Mouse (Mus musculus): ENCODE results near the gene Phf14. TPM values are rescaled to one million over a fixed set of nuclear protein-coding genes. Genes with fewer than 3 reads are reported as not detected.

Gene Phf14
- polyA plus RNA-seq, 1 experiment from 2014 or later = 47.7 TPM

DNA sequence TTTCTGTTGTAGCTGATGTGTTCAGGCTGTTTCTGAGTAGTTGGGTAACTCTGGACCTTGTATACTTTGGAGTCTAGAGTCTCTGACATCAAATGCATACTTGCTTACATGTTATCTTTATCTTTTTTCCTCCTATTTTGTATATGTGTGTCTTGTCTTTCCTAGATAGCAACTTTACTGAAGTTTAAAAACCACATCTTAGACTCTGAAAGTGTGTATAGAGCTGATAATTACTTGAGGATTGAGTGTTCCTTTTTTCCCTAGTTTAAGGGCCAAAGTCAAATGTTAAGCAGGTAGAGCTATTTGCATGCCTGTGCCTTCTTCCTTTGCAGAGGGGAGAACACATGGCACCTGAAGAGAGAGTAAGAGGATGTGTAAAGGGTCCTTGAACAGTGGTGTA is 33.3 kb downstream of the Phf14 start:
- Histone ChIP-seq H3K9me3 (ENCODE audit: low read length) (no peaks in the 10 kb centered on the region), H3K4me3 (ENCODE audit: low read length) (no peak overlapping the region), H3K4me2 (replicated peaks; ENCODE audit: low read depth, low read length) (no peak overlapping the region), H3K27me3 (ENCODE audit: insufficient read depth, low read length) (no peaks in the 10 kb centered on the region), H3K9ac (replicated peaks; ENCODE audit: low read length) (no peak overlapping the region), H3K4me1 (ENCODE audit: insufficient read depth, low read length) (no peaks in the 10 kb centered on the region), H3K36me3 (ENCODE audit: insufficient read depth, low read length) (peaks cover 13% of the 10 kb centered on the region; the same call in 1 of the 2 replicates), H3K27ac (ENCODE audit: low read length) (no peak overlapping the region)
- no peak for ATAC-seq (ENCODE audit: low FRiP score, low TSS enrichment)

DNA sequence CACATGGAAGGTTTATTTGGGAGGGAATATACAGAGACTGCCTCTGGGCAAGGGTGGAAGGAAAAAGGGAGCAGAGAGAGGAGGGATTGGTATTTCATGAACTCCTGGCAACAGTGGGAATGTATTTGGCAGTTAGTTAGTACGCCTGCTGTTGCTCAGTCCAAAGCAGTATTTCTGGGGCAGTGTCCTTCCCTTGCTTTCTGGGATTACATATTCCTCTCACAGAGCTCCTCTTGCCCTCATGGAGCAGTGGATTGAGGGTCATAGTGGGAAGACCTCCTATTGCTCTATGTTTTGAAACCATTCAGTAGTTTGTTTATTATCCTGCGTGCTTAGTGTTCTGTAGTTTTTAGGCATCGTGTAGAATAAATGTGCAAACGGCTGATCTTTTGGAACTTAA is 34.5 kb downstream of the Phf14 start:
- WGBS = 95% methylated on average over 4 of the region's 4 CpGs
- ATAC-seq (ENCODE audit: low FRiP score, low TSS enrichment) = no peak
- Histone ChIP-seq H3K9ac (replicated peaks; ENCODE audit: low read length) (no peak overlapping the region), H3K36me3 (ENCODE audit: insufficient read depth, low read length) (peaks cover 13% of the 10 kb centered on the region; the same call in 1 of the 2 replicates), H3K4me3 (ENCODE audit: low read length) (no peak overlapping the region), H3K9me3 (ENCODE audit: low read length) (no peaks in the 10 kb centered on the region), H3K27me3 (ENCODE audit: insufficient read depth, low read length) (no peaks in the 10 kb centered on the region), H3K27ac (ENCODE audit: low read length) (no peak overlapping the region), H3K4me2 (replicated peaks; ENCODE audit: low read depth, low read length) (no peak overlapping the region), H3K4me1 (ENCODE audit: insufficient read depth, low read length) (no peaks in the 10 kb centered on the region)

DNA sequence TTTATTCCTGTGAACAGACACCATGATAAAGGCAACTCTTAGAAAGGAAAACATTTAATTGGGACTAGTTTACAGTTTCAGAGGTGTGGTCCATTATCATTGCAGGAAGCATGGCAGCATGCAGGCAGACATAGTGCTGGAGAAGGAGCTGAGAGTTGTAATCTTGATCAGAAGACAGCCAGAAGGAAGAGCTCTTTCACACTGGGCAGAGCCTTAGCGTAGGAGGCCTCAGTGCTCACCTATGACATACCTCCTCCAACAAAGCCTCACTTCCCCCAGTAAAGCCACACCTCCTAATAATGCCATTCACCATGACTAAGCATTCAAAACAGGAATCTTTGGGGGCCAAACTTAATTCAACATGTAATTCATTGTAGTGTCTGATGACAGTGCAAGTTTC is 40.5 kb downstream of the Phf14 start:
- Histone ChIP-seq H3K4me3 (ENCODE audit: low read length) (no peak overlapping the region), H3K36me3 (ENCODE audit: insufficient read depth, low read length) (peaks cover 15% of the 10 kb centered on the region; the same call in 1 of the 2 replicates), H3K4me2 (replicated peaks; ENCODE audit: low read depth, low read length) (no peak overlapping the region), H3K9me3 (ENCODE audit: low read length) (no peaks in the 10 kb centered on the region), H3K27ac (ENCODE audit: low read length) (no peak overlapping the region), H3K9ac (replicated peaks; ENCODE audit: low read length) (no peak overlapping the region), H3K27me3 (ENCODE audit: insufficient read depth, low read length) (no peaks in the 10 kb centered on the region), H3K4me1 (ENCODE audit: insufficient read depth, low read length) (no peaks in the 10 kb centered on the region)
- ATAC-seq (ENCODE audit: low FRiP score, low TSS enrichment) = no peak
- WGBS = 96% methylated on average over 1 of the region's 1 CpGs

DNA sequence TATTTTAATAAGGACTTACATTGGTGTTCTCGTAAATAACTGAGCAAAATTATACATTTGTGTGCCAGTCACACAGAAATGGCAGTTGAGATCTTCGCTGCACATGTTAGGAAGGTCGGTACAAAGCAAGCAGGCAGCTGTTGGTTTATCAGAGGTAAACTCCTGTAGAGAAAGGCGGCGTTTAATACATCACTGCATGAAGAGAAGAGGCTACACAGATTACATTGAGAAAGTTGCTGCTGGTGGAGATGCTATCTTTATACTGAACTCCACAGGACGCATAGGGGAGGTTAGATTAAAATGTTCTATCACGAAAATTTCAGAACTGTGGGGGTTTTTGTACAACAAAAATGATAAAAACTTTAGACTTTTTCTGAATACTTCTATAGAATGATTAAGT is 52.6 kb downstream of the Phf14 start:
- no peak overlapping the region for H3K9ac ChIP-seq (replicated peaks; ENCODE audit: low read length)
- H3K4me3 ChIP-seq (ENCODE audit: low read length) = no peak overlapping the region
- H3K9me3 ChIP-seq (ENCODE audit: low read length) = no peaks in the 10 kb centered on the region
- no peak for ATAC-seq (ENCODE audit: low FRiP score, low TSS enrichment)
- no peak overlapping the region for H3K27ac ChIP-seq (ENCODE audit: low read length)
- H3K36me3 ChIP-seq (ENCODE audit: insufficient read depth, low read length) = peaks cover 15% of the 10 kb centered on the region
- H3K4me1 ChIP-seq (ENCODE audit: insufficient read depth, low read length) = no peaks in the 10 kb centered on the region
- no peaks in the 10 kb centered on the region for H3K27me3 ChIP-seq (ENCODE audit: insufficient read depth, low read length)
- no peak overlapping the region for H3K4me2 ChIP-seq (replicated peaks; ENCODE audit: low read depth, low read length)
- 93% methylated on average over 7 of the region's 7 CpGs for whole genome bisulfite sequencing

DNA sequence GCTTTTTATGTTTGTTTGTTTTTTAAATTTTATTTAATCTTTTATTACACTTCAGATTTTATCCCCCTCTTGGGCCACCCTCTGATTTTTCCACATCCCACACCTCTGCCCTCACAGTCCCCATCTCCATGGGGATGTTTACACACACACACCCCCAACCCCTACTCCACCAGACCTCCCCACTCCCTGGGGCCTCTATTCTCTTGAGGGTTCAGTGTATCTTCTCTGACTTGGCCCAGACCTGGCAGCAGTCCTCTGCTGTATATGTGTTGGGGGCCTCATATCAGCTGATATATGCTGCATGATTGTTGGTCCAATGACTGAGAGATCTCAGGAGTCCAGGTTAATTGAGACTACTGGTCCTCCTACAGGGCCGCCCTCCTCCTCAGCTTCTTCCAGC is 86.2 kb downstream of the Phf14 start:
- Histone ChIP-seq H3K9ac (replicated peaks; ENCODE audit: low read length) (no peak overlapping the region), H3K27ac (ENCODE audit: low read length) (no peak overlapping the region), H3K27me3 (ENCODE audit: insufficient read depth, low read length) (no peaks in the 10 kb centered on the region), H3K9me3 (ENCODE audit: low read length) (no peaks in the 10 kb centered on the region), H3K36me3 (ENCODE audit: insufficient read depth, low read length) (peaks cover 20% of the 10 kb centered on the region), H3K4me2 (replicated peaks; ENCODE audit: low read depth, low read length) (no peak overlapping the region), H3K4me3 (ENCODE audit: low read length) (no peak overlapping the region), H3K4me1 (ENCODE audit: insufficient read depth, low read length) (no peaks in the 10 kb centered on the region)
- 100% methylated on average over 1 of the region's 1 CpGs for WGBS
- peak; percentile 61; the same call in 1 of the 2 replicates for ATAC-seq (ENCODE audit: low FRiP score, low TSS enrichment)

DNA sequence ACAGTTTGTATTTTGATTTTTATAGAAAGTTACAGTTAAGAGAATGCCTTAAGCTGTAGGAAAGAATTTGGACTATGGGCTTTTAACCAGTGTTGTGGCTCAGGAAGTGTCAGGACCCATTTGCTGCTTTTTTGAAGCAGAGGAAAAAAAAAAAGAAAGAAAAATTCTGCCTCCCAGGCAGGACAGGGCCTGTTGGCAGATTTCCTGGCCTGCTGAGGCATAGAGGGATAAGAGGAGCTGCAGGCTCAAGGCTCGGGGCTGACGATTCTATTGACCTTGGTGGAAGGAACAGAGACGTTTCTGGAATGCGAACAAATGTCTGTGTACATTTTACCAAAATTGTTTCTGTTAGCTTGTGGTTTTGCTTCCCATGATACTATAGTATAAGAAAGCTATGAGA is 91.0 kb downstream of the Phf14 start:
- no peak overlapping the region for H3K4me2 ChIP-seq (replicated peaks; ENCODE audit: low read depth, low read length)
- H3K27ac ChIP-seq (ENCODE audit: low read length) = no peak overlapping the region
- ATAC-seq (ENCODE audit: low FRiP score, low TSS enrichment) = no peak
- H3K9ac ChIP-seq (replicated peaks; ENCODE audit: low read length) = no peak overlapping the region
- 79% methylated on average over 4 of the region's 4 CpGs for WGBS
- H3K9me3 ChIP-seq (ENCODE audit: low read length) = no peaks in the 10 kb centered on the region
- H3K36me3 ChIP-seq (ENCODE audit: insufficient read depth, low read length) = peaks cover 22% of the 10 kb centered on the region
- no peaks in the 10 kb centered on the region for H3K4me1 ChIP-seq (ENCODE audit: insufficient read depth, low read length)
- no peak overlapping the region for H3K4me3 ChIP-seq (ENCODE audit: low read length)
- no peaks in the 10 kb centered on the region for H3K27me3 ChIP-seq (ENCODE audit: insufficient read depth, low read length)

DNA sequence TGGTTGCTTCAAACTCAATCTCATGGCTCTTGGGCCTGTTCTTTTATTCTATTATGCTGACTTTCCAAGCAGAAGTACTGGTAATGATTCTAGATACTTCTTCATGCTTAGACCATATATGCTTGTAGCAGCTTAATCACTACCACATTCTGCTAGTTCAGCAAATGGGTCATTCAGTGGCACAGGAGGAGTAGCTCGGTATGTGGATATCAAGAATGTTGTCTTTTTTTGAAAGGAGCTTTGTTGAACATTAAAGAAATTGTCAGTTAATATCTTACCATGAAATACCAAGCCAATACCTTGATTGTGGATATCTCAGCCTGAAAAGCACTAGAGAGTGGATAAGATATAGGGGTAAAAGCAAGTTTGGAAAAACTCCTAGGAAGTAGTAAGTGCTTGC is 91.9 kb downstream of the Phf14 start:
- Histone ChIP-seq H3K27me3 (ENCODE audit: insufficient read depth, low read length) (no peaks in the 10 kb centered on the region), H3K9ac (replicated peaks; ENCODE audit: low read length) (no peak overlapping the region), H3K4me2 (replicated peaks; ENCODE audit: low read depth, low read length) (no peak overlapping the region), H3K4me3 (ENCODE audit: low read length) (no peak overlapping the region), H3K9me3 (ENCODE audit: low read length) (no peaks in the 10 kb centered on the region), H3K36me3 (ENCODE audit: insufficient read depth, low read length) (peaks cover 22% of the 10 kb centered on the region), H3K4me1 (ENCODE audit: insufficient read depth, low read length) (no peaks in the 10 kb centered on the region), H3K27ac (ENCODE audit: low read length) (peak overlapping the region; percentile 20; the same call in 1 of the 2 replicates)
- WGBS = 81% methylated on average over 1 of the region's 1 CpGs
- ATAC-seq (ENCODE audit: low FRiP score, low TSS enrichment) = peak; percentile 69; the same call in 1 of the 2 replicates

DNA sequence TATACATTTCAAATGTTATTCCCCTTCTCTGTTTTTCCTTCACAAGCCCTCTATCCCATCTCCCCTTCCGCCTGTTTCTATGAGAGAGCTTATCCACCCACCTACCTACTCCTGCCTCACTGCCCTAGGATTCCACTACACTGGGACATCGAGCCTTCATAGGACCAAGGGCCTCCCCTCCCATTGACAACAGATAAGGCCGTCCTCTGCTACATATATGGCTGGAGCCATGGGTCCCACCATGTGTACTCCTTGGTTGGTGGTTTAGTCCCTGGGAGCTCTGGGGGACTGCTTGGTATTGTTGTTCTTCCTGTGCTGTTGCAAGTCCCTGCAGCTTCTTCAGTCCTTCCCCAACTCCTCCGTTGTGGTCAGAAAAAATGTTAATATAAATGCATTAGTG is 97.8 kb downstream of the Phf14 start:
- Histone ChIP-seq H3K4me2 (replicated peaks; ENCODE audit: low read depth, low read length) (no peak overlapping the region), H3K27me3 (ENCODE audit: insufficient read depth, low read length) (no peaks in the 10 kb centered on the region), H3K9ac (replicated peaks; ENCODE audit: low read length) (no peak overlapping the region), H3K9me3 (ENCODE audit: low read length) (no peaks in the 10 kb centered on the region), H3K27ac (ENCODE audit: low read length) (no peak overlapping the region), H3K4me3 (ENCODE audit: low read length) (no peak overlapping the region), H3K36me3 (ENCODE audit: insufficient read depth, low read length) (peaks cover 11% of the 10 kb centered on the region; the same call in 1 of the 2 replicates), H3K4me1 (ENCODE audit: insufficient read depth, low read length) (no peaks in the 10 kb centered on the region)
- no peak for ATAC-seq (ENCODE audit: low FRiP score, low TSS enrichment)
- 86% methylated on average over 4 of the region's 4 CpGs for WGBS

DNA sequence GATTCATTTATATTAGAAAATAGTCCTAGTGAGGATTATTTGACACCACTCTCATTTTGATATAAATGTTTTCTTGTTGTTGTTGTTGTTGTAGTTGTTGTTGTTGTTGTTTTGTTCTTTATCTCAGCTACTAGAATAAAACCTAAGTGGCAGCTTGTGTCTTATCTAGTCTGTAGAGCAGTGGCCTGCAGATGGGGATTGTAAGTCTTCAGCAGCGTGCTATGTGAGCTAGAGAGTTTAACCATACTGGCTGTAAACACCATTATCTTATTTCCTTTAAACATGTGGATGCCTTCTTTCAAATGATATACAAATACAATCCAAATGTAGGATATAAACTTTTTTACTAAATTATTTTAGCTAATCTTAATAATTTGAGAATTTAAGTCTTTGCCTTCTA is 98.4 kb downstream of the Phf14 start:
- Histone ChIP-seq H3K9me3 (ENCODE audit: low read length) (no peaks in the 10 kb centered on the region), H3K4me3 (ENCODE audit: low read length) (no peak overlapping the region), H3K4me2 (replicated peaks; ENCODE audit: low read depth, low read length) (no peak overlapping the region), H3K27me3 (ENCODE audit: insufficient read depth, low read length) (no peaks in the 10 kb centered on the region), H3K27ac (ENCODE audit: low read length) (no peak overlapping the region), H3K4me1 (ENCODE audit: insufficient read depth, low read length) (no peaks in the 10 kb centered on the region), H3K9ac (replicated peaks; ENCODE audit: low read length) (no peak overlapping the region), H3K36me3 (ENCODE audit: insufficient read depth, low read length) (peaks cover 11% of the 10 kb centered on the region; the same call in 1 of the 2 replicates)
- 92% methylated on average over 1 of the region's 1 CpGs for WGBS
- no peak for ATAC-seq (ENCODE audit: low FRiP score, low TSS enrichment)

DNA sequence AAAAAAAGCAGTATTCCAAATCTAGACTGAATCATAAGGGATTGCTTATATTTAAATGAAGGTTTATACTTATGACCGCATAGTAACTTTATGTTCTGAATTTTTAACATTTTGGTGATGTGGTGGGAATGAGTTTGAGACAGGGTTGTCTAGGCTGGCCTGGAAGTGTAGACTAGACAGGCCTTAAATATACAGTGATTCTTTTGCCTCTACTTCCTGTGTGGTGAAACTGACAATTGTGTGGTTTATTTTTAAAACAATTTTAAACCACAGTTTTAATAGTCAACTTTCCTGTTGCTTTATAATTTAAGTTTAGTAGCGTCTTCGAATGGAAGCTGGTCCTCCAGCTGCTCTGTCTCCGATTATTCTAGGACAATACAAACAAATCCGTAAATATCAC is 104.5 kb downstream of the Phf14 start:
- no peak overlapping the region for H3K9ac ChIP-seq (replicated peaks; ENCODE audit: low read length)
- 87% methylated on average over 5 of the region's 5 CpGs for WGBS

More for the DNA sequence above, 104.5 kb downstream of the Phf14 start:
- Histone ChIP-seq H3K27me3 (ENCODE audit: insufficient read depth, low read length) (no peaks in the 10 kb centered on the region), H3K4me3 (ENCODE audit: low read length) (no peak overlapping the region), H3K9me3 (ENCODE audit: low read length) (no peaks in the 10 kb centered on the region), H3K36me3 (ENCODE audit: insufficient read depth, low read length) (peaks cover 3% of the 10 kb centered on the region; the same call in 1 of the 2 replicates), H3K4me2 (replicated peaks; ENCODE audit: low read depth, low read length) (no peak overlapping the region), H3K4me1 (ENCODE audit: insufficient read depth, low read length) (0 out of 2 replicates have a peak, but pooled peaks cover 4% of the 10 kb centered on the region), H3K27ac (ENCODE audit: low read length) (no peak overlapping the region)
- no peak for ATAC-seq (ENCODE audit: low FRiP score, low TSS enrichment)

Measured in kidney, embryonic 16.5 days (tissue).